19 mouse cellular contexts compared by ENCODE assay signal in genomic region chr17:31817815-31818214, GRCm38 (mm10). TPM values are rescaled to one million over a fixed set of nuclear protein-coding genes. Genes with fewer than 3 reads are reported as not detected.
DNase-seq lines count a peak whose midpoint lies in the region; ATAC-seq lines count a peak whose summit lies in the region.
"Had no signal": no experiment of that assay in that cellular context is flagged by ENCODE, and none has a peak within 500 bp of the region (broad histone marks: within the 10 kb centered on the region; RNA-seq: fewer than 3 reads in every experiment).

No protein-coding gene starts in this region.

- no peaks in the 10 kb centered on the region for H3K9me3 ChIP-seq in midbrain, embryonic 10.5 days (replicated peaks)
- H3K9me3 ChIP-seq in midbrain, embryonic 11.5 days (ENCODE audit: control insufficient read depth, low read length) = no peaks in the 10 kb centered on the region
- H3K9me3 ChIP-seq in midbrain, embryonic 13.5 days = no peaks in the 10 kb centered on the region
- H3K9me3 ChIP-seq: heart, embryonic 13.5 days; liver, embryonic 15.5 days; stomach, embryonic 15.5 days had no signal

- H3K36me3 ChIP-seq in midbrain, embryonic 10.5 days = no peaks in the 10 kb centered on the region
- no peaks in the 10 kb centered on the region for H3K36me3 ChIP-seq in midbrain, embryonic 11.5 days (ENCODE audit: control insufficient read depth, insufficient read depth, low read length)
- no peaks in the 10 kb centered on the region for H3K36me3 ChIP-seq in midbrain, embryonic 13.5 days
- H3K36me3 ChIP-seq: heart, embryonic 13.5 days; liver, embryonic 15.5 days; stomach, embryonic 15.5 days had no signal

- no peak for ATAC-seq in CD4-positive, CD25-positive, alpha-beta regulatory T cell, adult 4 months
- ATAC-seq in midbrain, embryonic 11.5 days (ENCODE audit: low FRiP score) = no peak
- ATAC-seq in midbrain, embryonic 13.5 days = no peak
- ATAC-seq: lung, postnatal 0 days had no signal

- H3K9ac ChIP-seq in midbrain, embryonic 11.5 days (ENCODE audit: low read length) = no peak overlapping the region
- H3K9ac ChIP-seq in midbrain, embryonic 13.5 days (replicated peaks) = no peak overlapping the region; the same call in 1 of the 2 replicates
- H3K9ac ChIP-seq: heart, embryonic 13.5 days; liver, embryonic 15.5 days; stomach, embryonic 15.5 days had no signal

- H3K4me3 ChIP-seq in midbrain, embryonic 10.5 days = no peak overlapping the region
- no peak overlapping the region for H3K4me3 ChIP-seq in midbrain, embryonic 11.5 days (ENCODE audit: low read depth, low read length)
- H3K4me3 ChIP-seq in midbrain, embryonic 13.5 days (replicated peaks) = no peak overlapping the region
- H3K4me3 ChIP-seq: heart, embryonic 13.5 days; liver, embryonic 15.5 days; stomach, embryonic 15.5 days had no signal

- DNase-seq in CD4-positive, CD25-positive, alpha-beta regulatory T cell, adult 2 months (ENCODE audit: low read depth, low spot score) = peak; percentile 60
- DNase-seq in midbrain, embryonic 10.5 days (ENCODE audit: low spot score) = no peak
- DNase-seq in midbrain, embryonic 11.5 days (ENCODE audit: low spot score, missing footprints) = no peak
- DNase-seq in layer of hippocampus, postnatal 10 days (ENCODE audit: low spot score in 2 of 2) = no peak
- DNase-seq in cerebellum, adult 11-12 months = no peak
- no peak for DNase-seq in kidney, postnatal 10 days
- DNase-seq: adrenal gland, postnatal 10 days; cerebellum, adult 18-20 months; cerebellum, postnatal 36 days; heart, postnatal 36 days; kidney, adult 2 months; kidney, postnatal 36 days; spleen, adult 18-20 months had no signal

- H3K4me2 ChIP-seq in midbrain, embryonic 11.5 days = no peak overlapping the region
- H3K4me2 ChIP-seq in midbrain, embryonic 13.5 days (replicated peaks) = no peak overlapping the region
- H3K4me2 ChIP-seq: heart, embryonic 13.5 days; liver, embryonic 15.5 days; stomach, embryonic 15.5 days had no signal

- H3K27me3 ChIP-seq in midbrain, embryonic 10.5 days (ENCODE audit: low read depth, poor library complexity, severe bottlenecking) = no peaks in the 10 kb centered on the region
- no peaks in the 10 kb centered on the region for H3K27me3 ChIP-seq in midbrain, embryonic 11.5 days (ENCODE audit: control insufficient read depth, insufficient read depth, low read length)
- H3K27me3 ChIP-seq in midbrain, embryonic 13.5 days = no peaks in the 10 kb centered on the region
- H3K27me3 ChIP-seq: heart, embryonic 13.5 days; liver, embryonic 15.5 days; stomach, embryonic 15.5 days had no signal

- 94% methylated on average over 1 of the region's 1 CpGs for WGBS in midbrain, embryonic 10.5 days
- WGBS in midbrain, embryonic 11.5 days = 85% methylated on average over 1 of the region's 1 CpGs
- WGBS in midbrain, embryonic 13.5 days = 100% methylated on average over 1 of the region's 1 CpGs

- peak overlapping the region; percentile 56; the same call in 1 of the 2 replicates for H3K27ac ChIP-seq in midbrain, embryonic 10.5 days (replicated peaks)
- H3K27ac ChIP-seq in midbrain, embryonic 11.5 days (ENCODE audit: low read depth, low read length) = no peak overlapping the region
- peak overlapping the region; percentile 78 for H3K27ac ChIP-seq in midbrain, embryonic 13.5 days
- H3K27ac ChIP-seq: heart, embryonic 13.5 days; liver, embryonic 15.5 days; stomach, embryonic 15.5 days had no signal

- H3K4me1 ChIP-seq in midbrain, embryonic 10.5 days = peaks cover 54% of the 10 kb centered on the region
- H3K4me1 ChIP-seq in midbrain, embryonic 11.5 days (ENCODE audit: control insufficient read depth, insufficient read depth, low read length) = peaks cover 12% of the 10 kb centered on the region
- H3K4me1 ChIP-seq in midbrain, embryonic 13.5 days (replicated peaks) = peaks cover 39% of the 10 kb centered on the region

RNA-seq across cellular contexts. Expression of gene Sik1, which starts 37.8 kb away (rescaled TPM):
- 1 to 10 TPM; 2.0 to 4.2 TPM for polyA plus RNA-seq in CD4-positive, CD25-positive, alpha-beta regulatory T cell, adult 4 months (2017; shearing (Covaris generic))
- polyA plus RNA-seq in midbrain, embryonic 10.5 days (2016; fragmentation: Nextera tagmentation; extraction: Ambion mirVana) = 9.2 TPM in 2 replicates
- polyA plus RNA-seq in midbrain, embryonic 11.5 days (2014; fragmentation: Nextera tagmentation; extraction: Ambion mirVana) = 8.9 and 14.0 TPM in 2 replicates
- 16.9 and 17.6 TPM in 2 replicates for polyA plus RNA-seq in midbrain, embryonic 13.5 days (2015; fragmentation: Nextera tagmentation; extraction: Ambion mirVana)
- total RNA-seq in layer of hippocampus, postnatal 10 days (2021) = 10 to 100 TPM; 21.7 to 22.2 TPM
